Mouse (Mus musculus): ENCODE results near the gene Rpusd1. TPM values are rescaled to one million over a fixed set of nuclear protein-coding genes. Genes with fewer than 3 reads are reported as not detected.

Gene Rpusd1
- polyA plus RNA-seq, 1 experiment from 2014 or later, result 19.4 TPM

DNA sequence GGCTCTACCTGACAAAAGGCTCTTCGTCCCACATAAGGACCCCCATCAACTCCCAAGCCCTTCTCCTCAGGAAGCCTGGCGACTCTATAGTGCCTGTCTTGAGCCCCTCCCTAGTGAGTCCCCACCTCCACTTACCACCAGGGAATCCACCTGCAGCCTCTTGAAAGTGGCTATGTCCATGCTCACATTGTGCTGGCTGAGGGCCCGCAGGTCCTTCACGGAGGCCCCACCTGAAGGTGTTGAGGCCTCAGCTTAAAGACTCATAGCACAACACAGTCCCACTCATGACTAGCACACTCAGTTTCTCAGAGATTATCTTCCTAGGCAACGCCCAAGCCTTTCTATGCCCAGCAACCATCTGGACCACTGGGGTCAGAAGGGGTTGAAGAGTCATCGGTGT is 21.8 kb downstream of the Rpusd1 start:
- Histone ChIP-seq H3K4me1 (ENCODE audit: control insufficient read depth, insufficient read depth, low read length) (peaks cover 3% of the 10 kb centered on the region; the same call in 1 of the 2 replicates), H3K27me3 (replicated peaks; ENCODE audit: control insufficient read depth, insufficient read depth, low read length) (no peaks in the 10 kb centered on the region), H3K4me2 (ENCODE audit: low read depth, low read length) (no peak overlapping the region), H3K9ac (ENCODE audit: low read depth, low read length) (no peak overlapping the region), H3K27ac (ENCODE audit: low read length) (no peak overlapping the region), H3K36me3 (ENCODE audit: control insufficient read depth, insufficient read depth, low read length) (no peaks in the 10 kb centered on the region), H3K4me3 (ENCODE audit: low read length) (no peak overlapping the region), H3K9me3 (ENCODE audit: control insufficient read depth, low read length) (no peaks in the 10 kb centered on the region)
- whole genome bisulfite sequencing, result 84% methylated on average over 6 of the region's 6 CpGs
- ATAC-seq, result no peak

GRCm38 (mm10) chr17:25751446-25751845 is 24.0 kb downstream of the Rpusd1 start:
- Histone ChIP-seq H3K4me2 (ENCODE audit: low read depth, low read length) (no peak overlapping the region), H3K9ac (ENCODE audit: low read depth, low read length) (no peak overlapping the region; the same call in 1 of the 2 replicates), H3K27me3 (replicated peaks; ENCODE audit: control insufficient read depth, insufficient read depth, low read length) (no peaks in the 10 kb centered on the region), H3K27ac (ENCODE audit: low read length) (no peak overlapping the region), H3K4me3 (ENCODE audit: low read length) (no peak overlapping the region), H3K36me3 (ENCODE audit: control insufficient read depth, insufficient read depth, low read length) (no peaks in the 10 kb centered on the region), H3K9me3 (ENCODE audit: control insufficient read depth, low read length) (no peaks in the 10 kb centered on the region), H3K4me1 (ENCODE audit: control insufficient read depth, insufficient read depth, low read length) (peaks cover 6% of the 10 kb centered on the region; the same call in 1 of the 2 replicates)
- 32% methylated on average over 5 of the region's 5 CpGs for WGBS
- no peak for ATAC-seq

GRCm38 (mm10) chr17:25754241-25754640 is 26.8 kb downstream of the Rpusd1 start, which contains the start of gene Msln:
Gene Msln, minus strand, starts transcription at chr17:25754378.
- H3K9ac ChIP-seq (ENCODE audit: low read depth, low read length), result no peak within 1 kb of the TSS
- H3K4me1 ChIP-seq (ENCODE audit: control insufficient read depth, insufficient read depth, low read length), result peaks cover 6% of the 10 kb centered on the region; the same call in 1 of the 2 replicates
- no peak; the same call in 1 of the 2 replicates for ATAC-seq
- H3K27me3 ChIP-seq (replicated peaks; ENCODE audit: control insufficient read depth, insufficient read depth, low read length), result no peaks in the 10 kb centered on the region
- H3K36me3 ChIP-seq (ENCODE audit: control insufficient read depth, insufficient read depth, low read length), result no peaks in the 10 kb centered on the region
- H3K27ac ChIP-seq (ENCODE audit: low read length), result no peak within 1 kb of the TSS
- 76% methylated on average over 9 of the region's 9 CpGs for WGBS
- no peak within 1 kb of the TSS for H3K4me3 ChIP-seq (ENCODE audit: low read length)
- no peak within 1 kb of the TSS for H3K4me2 ChIP-seq (ENCODE audit: low read depth, low read length)
- H3K9me3 ChIP-seq (ENCODE audit: control insufficient read depth, low read length), result no peaks in the 10 kb centered on the region

DNA sequence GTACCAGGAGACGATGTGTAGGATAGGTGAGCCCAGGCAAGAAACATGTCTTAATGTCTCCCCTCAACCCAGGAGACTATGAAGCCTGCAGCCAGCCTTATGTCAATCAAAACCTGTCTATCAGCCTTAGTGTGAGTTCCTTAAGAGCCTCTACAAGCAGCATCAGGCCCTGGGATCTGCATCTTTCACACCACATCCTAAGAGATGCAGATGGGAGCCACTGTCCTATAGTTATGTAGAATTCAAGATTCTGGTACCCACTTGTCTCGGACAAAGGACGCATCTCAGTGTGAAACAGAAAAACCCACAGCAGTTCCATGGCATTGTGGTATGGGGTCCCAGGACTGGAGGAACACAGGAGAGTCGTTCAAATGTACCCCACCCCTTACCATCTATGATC is 27.6 kb downstream of the Rpusd1 start:
- Histone ChIP-seq H3K27me3 (replicated peaks; ENCODE audit: control insufficient read depth, insufficient read depth, low read length) (no peaks in the 10 kb centered on the region), H3K36me3 (ENCODE audit: control insufficient read depth, insufficient read depth, low read length) (no peaks in the 10 kb centered on the region), H3K27ac (ENCODE audit: low read length) (no peak overlapping the region), H3K4me3 (ENCODE audit: low read length) (no peak overlapping the region), H3K9me3 (ENCODE audit: control insufficient read depth, low read length) (no peaks in the 10 kb centered on the region), H3K9ac (ENCODE audit: low read depth, low read length) (no peak overlapping the region), H3K4me2 (ENCODE audit: low read depth, low read length) (no peak overlapping the region), H3K4me1 (ENCODE audit: control insufficient read depth, insufficient read depth, low read length) (peaks cover 6% of the 10 kb centered on the region; the same call in 1 of the 2 replicates)
- WGBS, result 82% methylated on average over 4 of the region's 4 CpGs
- no peak for ATAC-seq

DNA sequence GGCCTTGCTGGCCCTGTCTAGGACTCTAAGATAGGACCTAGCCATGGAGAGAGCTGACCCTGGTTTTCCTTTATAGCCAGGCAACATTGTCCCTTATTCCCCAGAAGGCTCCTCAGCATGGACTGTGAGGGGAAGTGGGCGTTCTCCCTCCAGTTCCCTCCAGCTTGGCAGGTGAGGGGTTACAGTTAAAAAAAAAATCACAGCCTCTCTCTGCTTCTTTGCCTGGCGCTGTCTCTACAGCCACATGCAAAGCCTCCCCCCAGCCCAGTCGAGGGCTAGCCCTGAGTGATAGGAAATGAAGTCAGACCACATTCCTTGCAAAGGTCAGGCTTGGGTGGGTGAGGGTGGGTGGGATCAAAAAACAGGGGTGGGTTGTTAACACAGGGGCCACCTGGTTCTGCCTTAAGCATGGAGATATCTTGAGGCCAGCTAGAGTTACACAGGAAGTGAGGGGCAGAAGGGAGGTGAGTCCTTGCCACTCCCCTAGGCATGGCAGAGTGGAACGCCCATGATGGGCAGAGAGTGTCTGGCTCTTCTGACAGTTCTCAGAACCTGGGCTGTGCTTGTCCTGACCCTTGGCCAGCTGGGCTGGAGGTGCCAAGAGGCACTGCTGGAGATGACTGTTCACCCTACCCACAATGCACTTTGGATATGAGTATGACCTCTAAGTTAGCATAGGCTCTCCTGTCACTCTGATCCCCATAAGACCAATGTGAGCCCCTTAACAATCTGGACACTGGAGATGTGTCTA is 28.3 kb downstream of the Rpusd1 start:
- Histone ChIP-seq H3K27ac (ENCODE audit: low read length) (no peak overlapping the region), H3K4me1 (ENCODE audit: control insufficient read depth, insufficient read depth, low read length) (peaks cover 6% of the 10 kb centered on the region; the same call in 1 of the 2 replicates), H3K4me2 (ENCODE audit: low read depth, low read length) (no peak overlapping the region), H3K36me3 (ENCODE audit: control insufficient read depth, insufficient read depth, low read length) (no peaks in the 10 kb centered on the region), H3K9ac (ENCODE audit: low read depth, low read length) (no peak overlapping the region), H3K27me3 (replicated peaks; ENCODE audit: control insufficient read depth, insufficient read depth, low read length) (no peaks in the 10 kb centered on the region), H3K4me3 (ENCODE audit: low read length) (no peak overlapping the region), H3K9me3 (ENCODE audit: control insufficient read depth, low read length) (no peaks in the 10 kb centered on the region)
- 29% methylated on average over 4 of the region's 4 CpGs for WGBS
- ATAC-seq, result peak; percentile 70

GRCm38 (mm10) chr17:25756378-25757242 is 29.1 kb downstream of the Rpusd1 start:
- H3K9ac ChIP-seq (ENCODE audit: low read depth, low read length), result no peak overlapping the region
- no peaks in the 10 kb centered on the region for H3K36me3 ChIP-seq (ENCODE audit: control insufficient read depth, insufficient read depth, low read length)
- ATAC-seq, result peak; percentile 63; the same call in 1 of the 2 replicates
- WGBS, result 67% methylated on average over 9 of the region's 9 CpGs
- H3K4me1 ChIP-seq (ENCODE audit: control insufficient read depth, insufficient read depth, low read length), result 0 out of 2 replicates have a peak, but pooled peaks cover 4% of the 10 kb centered on the region
- H3K4me3 ChIP-seq (ENCODE audit: low read length), result no peak overlapping the region
- no peaks in the 10 kb centered on the region for H3K9me3 ChIP-seq (ENCODE audit: control insufficient read depth, low read length)
- no peak overlapping the region for H3K27ac ChIP-seq (ENCODE audit: low read length)
- no peak overlapping the region for H3K4me2 ChIP-seq (ENCODE audit: low read depth, low read length)
- no peaks in the 10 kb centered on the region for H3K27me3 ChIP-seq (replicated peaks; ENCODE audit: control insufficient read depth, insufficient read depth, low read length)

DNA sequence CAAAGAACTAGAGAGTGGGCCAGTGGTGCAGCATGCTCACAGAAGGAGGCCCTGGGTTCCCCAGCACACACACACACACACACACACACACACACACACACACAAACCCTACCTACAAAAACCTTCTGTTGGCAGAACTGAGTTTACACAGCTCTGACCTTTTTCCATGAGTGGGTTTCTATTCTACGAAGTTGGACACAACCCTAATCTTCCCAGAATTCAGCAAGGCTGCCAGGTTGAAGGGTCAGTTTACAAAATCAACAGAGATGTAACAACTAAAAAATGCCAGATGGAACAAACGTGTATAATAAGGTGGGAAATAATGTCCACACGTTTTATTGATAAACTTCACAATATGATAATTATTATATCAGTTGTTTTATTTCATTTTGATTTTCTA is 30.2 kb downstream of the Rpusd1 start:
- Histone ChIP-seq H3K9me3 (ENCODE audit: control insufficient read depth, low read length) (no peaks in the 10 kb centered on the region), H3K4me3 (ENCODE audit: low read length) (no peak overlapping the region), H3K36me3 (ENCODE audit: control insufficient read depth, insufficient read depth, low read length) (no peaks in the 10 kb centered on the region), H3K27me3 (replicated peaks; ENCODE audit: control insufficient read depth, insufficient read depth, low read length) (no peaks in the 10 kb centered on the region), H3K4me1 (ENCODE audit: control insufficient read depth, insufficient read depth, low read length) (0 out of 2 replicates have a peak, but pooled peaks cover 4% of the 10 kb centered on the region), H3K9ac (ENCODE audit: low read depth, low read length) (no peak overlapping the region), H3K4me2 (ENCODE audit: low read depth, low read length) (no peak overlapping the region), H3K27ac (ENCODE audit: low read length) (no peak overlapping the region)
- no peak for ATAC-seq
- WGBS, result 63% methylated on average over 3 of the region's 3 CpGs

- ATAC-seq, result no peak
- Histone ChIP-seq H3K36me3 (ENCODE audit: control insufficient read depth, insufficient read depth, low read length) (no peaks in the 10 kb centered on the region), H3K9me3 (ENCODE audit: control insufficient read depth, low read length) (no peaks in the 10 kb centered on the region), H3K9ac (ENCODE audit: low read depth, low read length) (no peak overlapping the region), H3K4me3 (ENCODE audit: low read length) (no peak overlapping the region), H3K4me2 (ENCODE audit: low read depth, low read length) (no peak overlapping the region), H3K27me3 (replicated peaks; ENCODE audit: control insufficient read depth, insufficient read depth, low read length) (no peaks in the 10 kb centered on the region), H3K4me1 (ENCODE audit: control insufficient read depth, insufficient read depth, low read length) (0 out of 2 replicates have a peak, but pooled peaks cover 4% of the 10 kb centered on the region), H3K27ac (ENCODE audit: low read length) (no peak overlapping the region)
- WGBS, result 73% methylated on average over 8 of the region's 8 CpGs
These were observed 32.7 kb downstream of the Rpusd1 start for GRCm38 (mm10) chr17:25760148-25760547.

- Histone ChIP-seq H3K27me3 (replicated peaks; ENCODE audit: control insufficient read depth, insufficient read depth, low read length) (no peaks in the 10 kb centered on the region), H3K9me3 (ENCODE audit: control insufficient read depth, low read length) (no peaks in the 10 kb centered on the region), H3K36me3 (ENCODE audit: control insufficient read depth, insufficient read depth, low read length) (no peaks in the 10 kb centered on the region), H3K9ac (ENCODE audit: low read depth, low read length) (no peak overlapping the region), H3K4me2 (ENCODE audit: low read depth, low read length) (no peak overlapping the region), H3K4me1 (ENCODE audit: control insufficient read depth, insufficient read depth, low read length) (no peaks in the 10 kb centered on the region), H3K27ac (ENCODE audit: low read length) (no peak overlapping the region), H3K4me3 (ENCODE audit: low read length) (no peak overlapping the region)
- WGBS, result 34% methylated on average over 4 of the region's 4 CpGs
- ATAC-seq, result no peak
These were observed 34.1 kb downstream of the Rpusd1 start for GRCm38 (mm10) chr17:25761561-25761970.
